Mouse (Mus musculus) neutrophil, adult 5-6 weeks (primary cell): Measurements from ENCODE around the gene Prss27. TPM values are rescaled to one million over a fixed set of nuclear protein-coding genes. Genes with fewer than 3 reads are reported as not detected.
"Not testable (repeated sequence)": the region's sequence is repeated elsewhere in the genome, so short reads cannot be mapped to it uniquely, and the experiment has no call there.

Experiments
- ATAC-seq: fragments of 151-379, 151-347 bp; 2 replicates; pipeline ENCODE4 v1.8.0; 2017; ENCODE audit warnings: mild to moderate bottlenecking, moderate TSS enrichment; ENCODE audit not compliant: insufficient number of reproducible peaks, poor library complexity, low FRiP score, severe bottlenecking; ENCODE audit errors: extremely low read depth
- total RNA-seq: library from RNA; stranded (forward); fragments of 200-1000 nt; gene quantifications from 2 replicates; pipeline ENCODE4 v1.2.3, GENCODE M21; 2017

Gene Prss27
- total RNA-seq, 1 experiment from 2014 or later: 3.7 TPM

GRCm38 (mm10) chr17:24084593-24084992 is 46.6 kb downstream of the Prss27 start:
- no peak for ATAC-seq

GRCm38 (mm10) chr17:24086399-24086798 is 48.5 kb downstream of the Prss27 start:
- ATAC-seq: not testable (repeated sequence)

- ATAC-seq: no peak
Observed at GRCm38 (mm10) chr17:24090575-24090974, 52.6 kb downstream of the Prss27 start.

Other genes starting within 250 kb of the Prss27 start
- 281 and 303 TPM in 2 replicates for gene Srrm2, start 247.6 kb upstream of the Prss27 start, total RNA-seq
- gene Elob, start 209.0 kb upstream of the Prss27 start, total RNA-seq: 93.3 and 94.9 TPM in 2 replicates
- not detected in 2 replicates for gene Prss33, start 202.1 kb upstream of the Prss27 start, total RNA-seq
- 0.37 and 0.93 TPM in 2 replicates for gene Prss32, start 194.3 kb upstream of the Prss27 start, total RNA-seq
- not detected in 2 replicates for gene Prss41, start 194.0 kb upstream of the Prss27 start, total RNA-seq
- gene Prss21, start 170.1 kb upstream of the Prss27 start, total RNA-seq: not detected in 2 replicates
- gene Dcpp1, start 157.3 kb upstream of the Prss27 start, total RNA-seq: not detected in 2 replicates
- gene Dcpp2, start 157.3 kb upstream of the Prss27 start, total RNA-seq: not detected in 2 replicates
- gene Dcpp3, start 120.7 kb upstream of the Prss27 start, total RNA-seq: not detected in 2 replicates
- not detected in 2 replicates for gene Sbp, start 96.5 kb upstream of the Prss27 start, total RNA-seq
- not detected in 2 replicates for gene Sbpl, start 82.9 kb upstream of the Prss27 start, total RNA-seq
- gene Prss30, start 57.6 kb upstream of the Prss27 start, total RNA-seq: not detected in 2 replicates
- 3.2 and 3.7 TPM in 2 replicates for gene Prss22, start 40.0 kb upstream of the Prss27 start, total RNA-seq
- gene Kctd5, start 35.3 kb downstream of the Prss27 start, total RNA-seq: 16.0 and 18.2 TPM in 2 replicates
- gene Pdpk1, start 112.8 kb downstream of the Prss27 start, total RNA-seq: 57.5 and 63.3 TPM in 2 replicates
- gene Amdhd2, start 125.6 kb downstream of the Prss27 start, total RNA-seq: 45.5 and 49.4 TPM in 2 replicates
- 98.2 and 104 TPM in 2 replicates for gene Atp6v0c, start 131.6 kb downstream of the Prss27 start, total RNA-seq
- gene Tbc1d24, start 167.4 kb downstream of the Prss27 start, total RNA-seq: 0.35 and 0.37 TPM in 2 replicates
- not detected in 2 replicates for gene Ntn3, start 171.4 kb downstream of the Prss27 start, total RNA-seq
- gene Tedc2, start 182.7 kb downstream of the Prss27 start, total RNA-seq: 5.6 and 8.8 TPM in 2 replicates
- gene Ccnf, start 213.3 kb downstream of the Prss27 start, total RNA-seq: 2.5 and 3.0 TPM in 2 replicates